Mouse (Mus musculus) ovary, adult 2 months (tissue): ENCODE results near the gene Tfap2b. TPM values are rescaled to one million over a fixed set of nuclear protein-coding genes. Genes with fewer than 3 reads are reported as not detected.

ENCODE experiments used
- polyA plus RNA-seq: library from polyadenylated mRNA; depleted of rRNA; stranded (reverse); fragments of >200 nt; gene quantifications from 2 replicates; pipeline ENCODE4 v1.2.3, GENCODE M21; 2012; rRNA removed

The Tfap2b gene
- polyA plus RNA-seq = not detected in 2 replicates

DNA sequence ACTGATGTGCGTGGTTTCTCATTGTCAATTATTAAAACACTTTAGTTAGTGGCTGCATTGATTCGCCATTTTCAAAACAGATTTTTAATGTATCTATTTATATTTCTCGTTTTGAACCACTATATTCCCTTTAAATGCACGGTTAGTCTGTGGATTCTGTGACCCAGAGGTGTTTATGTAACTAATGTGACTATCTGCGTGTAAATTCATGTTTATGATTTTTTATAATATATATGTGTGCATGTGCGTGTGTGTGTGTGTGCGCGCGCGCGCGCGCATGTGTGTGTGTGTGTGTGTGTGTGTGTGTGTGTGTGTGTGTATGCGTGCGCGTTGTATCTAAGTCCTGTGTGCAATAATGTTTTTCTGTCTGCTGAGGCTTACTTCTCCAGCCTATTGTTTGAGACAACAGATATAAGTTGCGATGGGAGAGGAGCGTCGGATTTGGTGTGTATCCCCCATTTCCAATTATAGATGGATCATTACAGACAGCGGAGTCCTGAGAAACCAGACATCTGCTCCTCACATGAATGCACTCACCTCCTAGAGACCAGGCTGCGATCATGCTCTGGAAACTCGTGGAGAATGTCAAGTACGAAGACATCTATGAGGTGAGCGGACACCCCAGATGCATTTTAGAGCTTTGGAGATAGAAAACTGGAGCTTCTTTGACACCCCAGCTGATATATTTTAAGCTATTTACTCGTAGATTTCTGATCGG is at the start of gene Tfap2b:
Gene Tfap2b, plus strand, starts transcription at position 274 of the 718 bp plus-strand sequence.

Other genes with a start within 250 kb of the Tfap2b start
- not detected in 2 replicates for gene Tfap2d, start 105.9 kb upstream of the Tfap2b start, polyA plus RNA-seq